Mouse (Mus musculus): ENCODE results near the gene Nav1. TPM values are rescaled to one million over a fixed set of nuclear protein-coding genes. Genes with fewer than 3 reads are reported as not detected.

The Nav1 gene
- total RNA-seq, 2 experiments from 2014 or later: 2.0 to 15.7 TPM

DNA sequence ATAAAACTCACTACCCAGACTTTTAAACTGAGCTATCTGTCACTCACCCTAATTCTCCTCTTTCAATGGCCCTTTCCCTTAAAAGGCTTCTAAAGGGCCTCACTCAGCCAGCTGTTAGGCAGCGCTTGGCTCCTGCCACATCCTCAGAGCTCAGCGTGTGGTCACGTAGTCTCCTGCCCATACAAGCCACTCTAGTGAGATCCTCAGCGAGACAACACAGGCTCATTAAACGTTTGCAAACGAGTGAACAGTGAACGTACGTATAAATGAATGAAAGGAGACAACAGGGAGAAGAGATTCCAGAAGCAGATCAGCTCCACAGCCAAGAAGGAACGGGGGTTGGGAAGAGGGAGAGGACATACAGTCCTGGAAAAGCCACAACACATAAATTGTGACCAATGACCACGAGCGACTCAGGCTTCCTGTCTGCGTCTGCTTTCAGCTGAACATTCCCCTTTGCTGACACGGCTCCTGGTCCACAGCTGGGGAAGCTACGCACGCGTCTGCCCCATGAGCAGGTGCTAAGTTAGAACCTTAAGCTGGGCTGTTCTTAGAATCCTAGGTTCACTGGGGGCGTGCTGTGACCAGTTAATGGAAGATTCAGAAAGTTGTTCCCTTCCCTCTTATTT lies 52.3 kb downstream of the Nav1 start:
- no peak for ATAC-seq (replicated peaks; ENCODE audit: poor library complexity)

- ATAC-seq (replicated peaks; ENCODE audit: poor library complexity): no peak
These were observed 53.5 kb downstream of the Nav1 start for GRCm38 (mm10) chr1:135553615-135554014.

DNA sequence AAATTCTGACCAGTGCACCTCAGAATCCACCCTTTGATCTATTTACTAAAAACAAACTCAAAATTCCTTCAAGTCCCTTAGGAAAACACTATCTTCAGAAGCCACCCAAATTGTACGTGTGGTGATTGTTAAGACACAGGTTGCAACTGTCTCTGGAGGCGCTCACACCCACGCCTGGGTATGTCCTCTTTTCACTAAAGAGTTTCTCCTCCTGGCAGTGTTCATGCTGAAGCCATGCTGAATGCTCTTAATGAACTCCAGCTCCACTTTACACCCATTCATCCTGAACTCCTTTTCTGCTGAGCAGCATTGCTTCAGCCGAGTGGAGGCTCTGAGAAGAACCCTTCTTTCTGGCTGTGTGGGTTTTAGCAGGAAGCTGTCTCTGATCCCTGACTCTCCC lies 53.9 kb downstream of the Nav1 start:
- ATAC-seq (replicated peaks; ENCODE audit: poor library complexity): no peak

GRCm38 (mm10) chr1:135550886-135551285 lies 56.2 kb downstream of the Nav1 start:
- no peak for ATAC-seq (replicated peaks; ENCODE audit: poor library complexity)

GRCm38 (mm10) chr1:135548750-135549149 lies 58.3 kb downstream of the Nav1 start:
- ATAC-seq (replicated peaks; ENCODE audit: poor library complexity): no peak

- ATAC-seq (replicated peaks; ENCODE audit: poor library complexity): no peak
These were observed 61.0 kb downstream of the Nav1 start for GRCm38 (mm10) chr1:135546099-135546498.

DNA sequence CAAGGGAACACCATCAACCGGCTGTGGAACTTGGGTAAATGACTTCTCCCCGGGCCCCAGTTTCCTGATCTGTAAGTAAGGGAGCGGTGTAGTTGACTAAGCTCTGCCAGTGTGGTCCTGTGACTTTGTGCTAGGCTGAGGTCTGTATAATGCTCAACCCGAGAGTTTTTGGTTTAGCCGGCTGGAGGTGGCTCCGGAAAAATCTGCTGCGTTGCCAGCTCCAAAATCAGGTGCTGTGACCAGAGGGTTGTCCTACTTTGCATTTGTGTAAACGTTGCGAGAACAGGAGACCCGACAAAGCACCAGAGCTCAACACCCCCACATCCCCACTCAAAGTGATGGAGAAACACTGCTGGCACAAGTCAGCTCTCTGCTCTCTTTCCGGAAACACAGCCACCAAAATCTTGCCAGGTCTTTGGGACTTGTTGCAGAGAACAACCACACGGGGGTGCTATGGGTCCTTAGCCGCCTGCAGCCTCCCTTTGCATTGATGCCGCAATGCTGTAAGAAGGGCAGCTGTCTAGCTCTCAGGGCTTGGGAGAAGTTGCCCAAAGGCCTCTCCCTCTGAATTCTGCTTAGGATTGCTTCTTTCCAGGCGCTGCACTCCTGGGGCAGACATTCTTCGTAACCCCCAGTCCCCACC lies 62.5 kb downstream of the Nav1 start:
- peak; percentile 93 for ATAC-seq (replicated peaks; ENCODE audit: poor library complexity)

DNA sequence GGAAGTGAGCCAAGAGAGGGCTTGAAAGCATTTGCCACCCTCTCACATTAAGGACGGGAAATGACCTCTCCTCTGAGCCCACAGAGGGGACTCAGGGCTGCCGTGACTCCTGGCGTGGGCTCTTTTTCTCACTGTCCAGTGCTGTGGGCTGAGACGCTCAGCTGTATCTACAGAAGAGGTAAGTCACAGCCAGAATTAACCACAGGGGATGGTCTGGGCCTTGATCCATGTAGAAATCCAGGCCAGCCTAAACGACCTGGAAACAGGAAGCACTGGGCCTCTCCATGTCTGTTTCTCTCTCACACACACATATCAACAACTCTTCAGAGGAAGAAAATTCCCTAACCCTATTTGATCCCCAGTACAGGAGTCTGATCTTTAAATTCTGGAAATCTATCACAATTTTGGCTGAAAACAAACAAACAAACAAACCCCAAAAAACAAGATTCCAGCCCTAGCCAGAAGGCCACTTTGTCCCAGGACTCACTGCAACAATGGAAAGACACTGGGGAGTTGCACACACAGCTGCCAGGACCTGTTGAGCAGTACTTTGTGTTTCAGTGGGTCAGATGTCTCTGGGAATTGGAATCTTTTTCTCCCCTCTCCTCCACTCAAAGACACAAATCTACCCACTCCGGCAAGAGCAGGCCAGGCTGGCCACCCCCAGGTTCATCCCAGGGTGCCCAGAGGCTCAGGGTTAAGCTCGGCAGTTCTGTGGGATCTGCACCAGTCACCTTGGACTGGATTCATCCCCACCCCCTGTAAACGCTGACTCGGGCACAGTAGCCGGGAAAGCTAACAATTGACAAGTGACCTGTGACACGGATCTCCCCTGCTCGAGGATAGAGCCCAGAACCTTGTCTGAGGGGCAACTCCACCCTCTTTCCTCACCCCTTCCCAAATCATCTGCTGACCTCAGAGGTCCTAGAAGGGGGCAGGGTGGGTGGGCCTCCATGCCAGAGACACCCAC lies 64.0 kb downstream of the Nav1 start:
- ATAC-seq (replicated peaks; ENCODE audit: poor library complexity): no peak

- ATAC-seq (replicated peaks; ENCODE audit: poor library complexity): no peak
These were observed 65.0 kb downstream of the Nav1 start for GRCm38 (mm10) chr1:135542080-135542479.

GRCm38 (mm10) chr1:135540270-135540669 lies 66.8 kb downstream of the Nav1 start:
- peak; percentile 87 for ATAC-seq (replicated peaks; ENCODE audit: poor library complexity)

DNA sequence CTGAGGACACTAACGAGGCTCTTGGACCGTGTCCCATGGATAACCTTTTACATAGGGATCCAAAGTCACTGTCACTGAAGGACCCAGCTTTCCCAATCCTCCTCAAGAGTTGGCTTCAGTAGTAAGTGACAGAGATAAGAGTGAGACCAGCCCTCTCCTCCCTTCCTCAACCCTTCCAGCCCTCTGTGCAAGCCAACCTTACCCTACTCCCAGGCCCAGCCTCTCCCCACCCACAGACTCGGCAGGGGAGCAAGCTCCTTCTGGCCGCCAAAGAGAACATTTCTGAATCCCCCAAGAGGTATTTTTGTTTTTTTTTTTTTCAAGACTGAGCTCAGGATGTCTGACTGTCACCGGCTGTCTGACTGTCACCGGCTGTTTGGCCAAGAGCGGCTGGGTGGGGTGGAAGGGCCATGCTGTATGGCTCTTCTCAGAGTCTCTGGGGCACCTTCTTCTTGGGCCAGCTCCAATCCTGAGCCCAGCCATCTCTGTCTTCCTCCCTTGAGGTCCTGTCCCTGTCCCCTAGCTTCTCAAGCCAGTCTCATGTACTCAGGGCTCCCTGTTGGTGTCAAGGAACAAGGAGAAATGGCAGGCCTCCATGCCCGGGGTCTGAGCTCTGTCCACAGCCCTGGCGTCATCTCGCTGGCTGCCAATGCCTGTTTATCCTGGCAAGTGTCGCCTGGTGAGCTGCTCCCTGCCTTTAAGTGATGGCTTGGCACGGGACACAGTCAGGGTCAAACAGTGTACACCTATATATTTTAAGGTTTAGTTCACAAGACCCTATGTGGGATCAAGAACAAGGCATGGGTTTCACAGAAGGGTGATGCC lies 68.4 kb downstream of the Nav1 start:
- ATAC-seq (replicated peaks; ENCODE audit: poor library complexity): no peak

DNA sequence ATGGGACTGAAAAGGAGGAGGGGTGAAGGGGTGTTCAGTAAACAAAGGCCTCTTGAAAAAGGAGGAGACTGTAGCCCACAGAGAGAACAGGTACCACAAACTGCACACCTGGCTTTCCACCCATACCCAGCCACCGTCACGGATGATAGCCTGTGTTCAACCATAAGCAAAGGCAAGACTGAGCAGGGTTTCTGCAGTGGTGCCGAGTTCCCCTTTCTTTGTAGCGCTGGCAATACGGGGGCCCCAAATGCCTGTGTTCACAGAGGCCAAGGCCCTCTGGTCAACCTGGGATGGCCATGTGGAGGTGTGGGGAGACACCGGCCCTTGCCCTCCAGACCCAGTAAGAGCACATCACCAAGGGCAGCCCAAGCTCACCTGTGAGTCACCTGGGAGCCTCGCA lies 70.3 kb downstream of the Nav1 start:
- ATAC-seq (replicated peaks; ENCODE audit: poor library complexity): no peak

- ATAC-seq (replicated peaks; ENCODE audit: poor library complexity): no peak
These were observed 70.8 kb downstream of the Nav1 start for GRCm38 (mm10) chr1:135536326-135536725.

GRCm38 (mm10) chr1:135535256-135535655 lies 71.8 kb downstream of the Nav1 start:
- no peak for ATAC-seq (replicated peaks; ENCODE audit: poor library complexity)

DNA sequence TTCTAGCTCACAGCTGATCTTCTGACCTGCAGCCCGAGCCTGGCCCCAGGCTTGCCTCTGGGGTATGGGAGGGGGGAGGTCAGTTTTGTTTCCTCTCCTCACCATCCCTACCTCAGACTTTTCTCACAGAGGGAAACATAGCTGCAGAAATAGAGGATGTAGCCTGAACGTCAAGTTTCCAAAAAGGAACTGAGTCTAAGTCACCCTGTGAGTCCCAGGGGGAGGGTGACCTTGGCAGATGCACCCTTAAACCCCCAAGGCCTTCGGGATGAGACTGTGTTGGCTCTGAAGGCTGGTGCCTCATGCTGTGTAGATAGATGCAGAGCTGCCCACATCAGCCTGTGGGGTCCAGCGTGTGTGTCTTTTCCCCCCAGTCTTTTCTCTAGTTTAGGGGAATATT lies 72.3 kb downstream of the Nav1 start:
- 0 out of 2 replicates have a peak, but pooled peaks have one; percentile 29 for ATAC-seq (replicated peaks; ENCODE audit: poor library complexity)

GRCm38 (mm10) chr1:135534070-135534469 lies 73.0 kb downstream of the Nav1 start:
- no peak for ATAC-seq (replicated peaks; ENCODE audit: poor library complexity)

GRCm38 (mm10) chr1:135532383-135532782 lies 74.7 kb downstream of the Nav1 start:
- no peak for ATAC-seq (replicated peaks; ENCODE audit: poor library complexity)

GRCm38 (mm10) chr1:135531981-135532380 lies 75.1 kb downstream of the Nav1 start:
- no peak for ATAC-seq (replicated peaks; ENCODE audit: poor library complexity)

DNA sequence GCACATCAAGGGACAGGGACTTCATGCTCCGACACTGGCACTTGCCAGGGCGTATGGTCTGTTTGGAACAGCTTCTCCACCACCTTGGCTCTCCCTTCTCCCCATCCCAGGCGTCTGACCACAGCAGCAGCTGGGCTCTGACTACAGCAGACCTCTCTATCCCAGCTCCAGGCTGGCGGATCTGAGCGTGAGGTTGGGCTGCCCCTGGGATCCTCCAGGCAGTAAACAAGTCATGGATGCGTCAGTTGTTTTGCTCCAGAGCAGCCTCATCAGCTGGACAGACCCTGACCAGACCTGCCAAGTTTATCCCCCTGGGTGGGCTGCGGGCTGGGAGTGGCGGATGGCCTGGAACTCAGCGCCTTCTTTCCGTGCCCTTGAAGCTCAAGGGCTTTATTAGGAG lies 76.0 kb downstream of the Nav1 start:
- ATAC-seq (replicated peaks; ENCODE audit: poor library complexity): no peak

DNA sequence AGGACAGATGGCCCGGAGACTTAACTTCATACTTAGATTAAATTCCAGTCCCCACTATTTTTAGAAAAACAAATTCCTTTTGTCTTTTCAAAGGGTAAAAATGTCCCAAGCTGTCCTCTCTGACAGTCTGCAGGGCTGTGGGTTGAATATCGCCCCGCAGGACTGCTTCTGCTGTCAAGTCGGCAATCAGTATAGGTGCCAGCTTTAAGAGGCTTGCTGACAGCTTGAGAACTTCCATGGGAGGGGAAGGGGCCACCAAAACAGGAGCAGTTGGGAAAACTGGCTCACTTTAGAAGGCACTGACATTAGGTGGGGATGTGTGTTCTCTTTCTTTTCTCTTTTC lies 82.6 kb downstream of the Nav1 start:
- ATAC-seq (replicated peaks; ENCODE audit: poor library complexity): no peak
